Mouse (Mus musculus): ENCODE measurements at regions not wholly inside any gene's neighbourhood (a gene's known extent, or its start where the extent isn't known, plus 50 kb on each side); places are given as distances from the start of the nearest gene placed in this dataset.

GRCm38 (mm10) chr13:116243272-116243784 lies 66.2 kb downstream of the Isl1 start:
- no peaks in the 10 kb centered on the region for H3K36me3 ChIP-seq (ENCODE audit: control insufficient read depth, insufficient read depth, low read length)
- no peak overlapping the region for H3K4me3 ChIP-seq (ENCODE audit: low read depth, low read length)
- 85% methylated on average over 11 of the region's 11 CpGs for WGBS
- H3K27ac ChIP-seq (ENCODE audit: low read length), result no peak overlapping the region
- H3K4me2 ChIP-seq (replicated peaks; ENCODE audit: low read depth, low read length), result no peak overlapping the region
- H3K4me1 ChIP-seq (ENCODE audit: control insufficient read depth, insufficient read depth, low read length), result no peaks in the 10 kb centered on the region
- H3K27me3 ChIP-seq (ENCODE audit: control insufficient read depth, insufficient read depth, low read length), result no peaks in the 10 kb centered on the region
- H3K9me3 ChIP-seq (ENCODE audit: control insufficient read depth, low read depth, low read length), result no peaks in the 10 kb centered on the region
- ATAC-seq (ENCODE audit: insufficient number of reproducible peaks, insufficient read depth, low FRiP score, low read depth), result no peak
- no peak overlapping the region for H3K9ac ChIP-seq (replicated peaks; ENCODE audit: low read depth, low read length)

GRCm38 (mm10) chr13:116215101-116215500 lies 94.4 kb downstream of the Isl1 start:
- no peaks in the 10 kb centered on the region for H3K27me3 ChIP-seq (ENCODE audit: control insufficient read depth, insufficient read depth, low read length)
- no peaks in the 10 kb centered on the region for H3K9me3 ChIP-seq (ENCODE audit: control insufficient read depth, low read depth, low read length)
- H3K4me3 ChIP-seq (ENCODE audit: low read depth, low read length), result no peak overlapping the region
- no peak overlapping the region for H3K9ac ChIP-seq (replicated peaks; ENCODE audit: low read depth, low read length)
- no peak for ATAC-seq (ENCODE audit: insufficient number of reproducible peaks, insufficient read depth, low FRiP score, low read depth)
- H3K4me2 ChIP-seq (replicated peaks; ENCODE audit: low read depth, low read length), result no peak overlapping the region
- no peak overlapping the region for H3K27ac ChIP-seq (ENCODE audit: low read length)
- 33% methylated on average over 3 of the region's 3 CpGs for WGBS
- no peaks in the 10 kb centered on the region for H3K36me3 ChIP-seq (ENCODE audit: control insufficient read depth, insufficient read depth, low read length)
- H3K4me1 ChIP-seq (ENCODE audit: control insufficient read depth, insufficient read depth, low read length), result no peaks in the 10 kb centered on the region

- no peaks in the 10 kb centered on the region for H3K36me3 ChIP-seq (ENCODE audit: control insufficient read depth, insufficient read depth, low read length)
These were observed 95.4 kb downstream of the Isl1 start for GRCm38 (mm10) chr13:116213843-116214829.

GRCm38 (mm10) chr13:116201177-116201920 lies 108.1 kb downstream of the Isl1 start:
- Histone ChIP-seq H3K4me3 (ENCODE audit: low read depth, low read length) (no peak overlapping the region), H3K9me3 (ENCODE audit: control insufficient read depth, low read depth, low read length) (no peaks in the 10 kb centered on the region), H3K4me1 (ENCODE audit: control insufficient read depth, insufficient read depth, low read length) (no peaks in the 10 kb centered on the region), H3K27me3 (ENCODE audit: control insufficient read depth, insufficient read depth, low read length) (no peaks in the 10 kb centered on the region), H3K4me2 (replicated peaks; ENCODE audit: low read depth, low read length) (peak overlapping the region; percentile 38), H3K27ac (ENCODE audit: low read length) (peak overlapping the region; percentile 52; the same call in 1 of the 2 replicates), H3K36me3 (ENCODE audit: control insufficient read depth, insufficient read depth, low read length) (no peaks in the 10 kb centered on the region), H3K9ac (replicated peaks; ENCODE audit: low read depth, low read length) (no peak overlapping the region)
- peak; percentile 88 for ATAC-seq (ENCODE audit: insufficient number of reproducible peaks, insufficient read depth, low FRiP score, low read depth)
- 5% methylated on average over 11 of the region's 11 CpGs for WGBS

More at GRCm38 (mm10) chr13:116213843-116214829, 95.4 kb downstream of the Isl1 start:
- no peak overlapping the region for H3K4me3 ChIP-seq (ENCODE audit: low read depth, low read length)
- no peak overlapping the region for H3K4me2 ChIP-seq (replicated peaks; ENCODE audit: low read depth, low read length)
- 45% methylated on average over 6 of the region's 6 CpGs for WGBS
- no peaks in the 10 kb centered on the region for H3K4me1 ChIP-seq (ENCODE audit: control insufficient read depth, insufficient read depth, low read length)
- ATAC-seq (ENCODE audit: insufficient number of reproducible peaks, insufficient read depth, low FRiP score, low read depth), result no peak
- no peak overlapping the region for H3K9ac ChIP-seq (replicated peaks; ENCODE audit: low read depth, low read length)
- H3K27me3 ChIP-seq (ENCODE audit: control insufficient read depth, insufficient read depth, low read length), result no peaks in the 10 kb centered on the region
- no peak overlapping the region for H3K27ac ChIP-seq (ENCODE audit: low read length)
- H3K9me3 ChIP-seq (ENCODE audit: control insufficient read depth, low read depth, low read length), result no peaks in the 10 kb centered on the region

GRCm38 (mm10) chr13:116187059-116187458 lies 122.4 kb downstream of the Isl1 start:
- Histone ChIP-seq H3K27me3 (ENCODE audit: control insufficient read depth, insufficient read depth, low read length) (no peaks in the 10 kb centered on the region), H3K4me1 (ENCODE audit: control insufficient read depth, insufficient read depth, low read length) (no peaks in the 10 kb centered on the region), H3K27ac (ENCODE audit: low read length) (no peak overlapping the region), H3K36me3 (ENCODE audit: control insufficient read depth, insufficient read depth, low read length) (no peaks in the 10 kb centered on the region), H3K4me2 (replicated peaks; ENCODE audit: low read depth, low read length) (no peak overlapping the region), H3K9ac (replicated peaks; ENCODE audit: low read depth, low read length) (no peak overlapping the region), H3K9me3 (ENCODE audit: control insufficient read depth, low read depth, low read length) (no peaks in the 10 kb centered on the region), H3K4me3 (ENCODE audit: low read depth, low read length) (no peak overlapping the region)
- ATAC-seq (ENCODE audit: insufficient number of reproducible peaks, insufficient read depth, low FRiP score, low read depth), result no peak
- 56% methylated on average over 7 of the region's 7 CpGs for WGBS

- Histone ChIP-seq H3K9ac (replicated peaks; ENCODE audit: low read depth, low read length) (no peak overlapping the region), H3K4me3 (ENCODE audit: low read depth, low read length) (no peak overlapping the region), H3K4me2 (replicated peaks; ENCODE audit: low read depth, low read length) (no peak overlapping the region), H3K27ac (ENCODE audit: low read length) (no peak overlapping the region), H3K9me3 (ENCODE audit: control insufficient read depth, low read depth, low read length) (no peaks in the 10 kb centered on the region), H3K4me1 (ENCODE audit: control insufficient read depth, insufficient read depth, low read length) (no peaks in the 10 kb centered on the region), H3K36me3 (ENCODE audit: control insufficient read depth, insufficient read depth, low read length) (no peaks in the 10 kb centered on the region), H3K27me3 (ENCODE audit: control insufficient read depth, insufficient read depth, low read length) (no peaks in the 10 kb centered on the region)
- 85% methylated on average over 3 of the region's 3 CpGs for WGBS
- no peak for ATAC-seq (ENCODE audit: insufficient number of reproducible peaks, insufficient read depth, low FRiP score, low read depth)
These were observed 131.7 kb downstream of the Isl1 start for GRCm38 (mm10) chr13:116177781-116178180.

- 39% methylated on average over 3 of the region's 3 CpGs for WGBS
- no peak overlapping the region for H3K4me2 ChIP-seq (replicated peaks; ENCODE audit: low read depth, low read length)
- no peak overlapping the region for H3K27ac ChIP-seq (ENCODE audit: low read length)
- ATAC-seq (ENCODE audit: insufficient number of reproducible peaks, insufficient read depth, low FRiP score, low read depth), result no peak
- no peaks in the 10 kb centered on the region for H3K36me3 ChIP-seq (ENCODE audit: control insufficient read depth, insufficient read depth, low read length)
- H3K9ac ChIP-seq (replicated peaks; ENCODE audit: low read depth, low read length), result no peak overlapping the region
- H3K4me1 ChIP-seq (ENCODE audit: control insufficient read depth, insufficient read depth, low read length), result no peaks in the 10 kb centered on the region
- no peaks in the 10 kb centered on the region for H3K9me3 ChIP-seq (ENCODE audit: control insufficient read depth, low read depth, low read length)
- no peak overlapping the region for H3K4me3 ChIP-seq (ENCODE audit: low read depth, low read length)
- no peaks in the 10 kb centered on the region for H3K27me3 ChIP-seq (ENCODE audit: control insufficient read depth, insufficient read depth, low read length)
These were observed 134.5 kb downstream of the Isl1 start for GRCm38 (mm10) chr13:116174976-116175375.

- ATAC-seq (ENCODE audit: insufficient number of reproducible peaks, insufficient read depth, low FRiP score, low read depth), result no peak
- Histone ChIP-seq H3K4me2 (replicated peaks; ENCODE audit: low read depth, low read length) (no peak overlapping the region), H3K27ac (ENCODE audit: low read length) (no peak overlapping the region), H3K4me1 (ENCODE audit: control insufficient read depth, insufficient read depth, low read length) (no peaks in the 10 kb centered on the region), H3K9ac (replicated peaks; ENCODE audit: low read depth, low read length) (no peak overlapping the region), H3K36me3 (ENCODE audit: control insufficient read depth, insufficient read depth, low read length) (no peaks in the 10 kb centered on the region), H3K4me3 (ENCODE audit: low read depth, low read length) (no peak overlapping the region), H3K27me3 (ENCODE audit: control insufficient read depth, insufficient read depth, low read length) (no peaks in the 10 kb centered on the region), H3K9me3 (ENCODE audit: control insufficient read depth, low read depth, low read length) (no peaks in the 10 kb centered on the region)
- 67% methylated on average over 2 of the region's 2 CpGs for WGBS
These were observed 135.6 kb downstream of the Isl1 start for GRCm38 (mm10) chr13:116173866-116174265.

Measured in stomach, embryonic 14.5 days (tissue).